Mouse (Mus musculus): ENCODE measurements at regions not wholly inside any gene's neighbourhood (a gene's known extent, or its start where the extent isn't known, plus 50 kb on each side); places are given as distances from the start of the nearest gene placed in this dataset.

- DNase-seq (ENCODE audit: low spot score in 2 of 2): peak in 1 of 2 experiments; percentile 28
Measured at GRCm38 (mm10) chr9:43387397-43387796, 76.7 kb downstream of the Trim29 start.

GRCm38 (mm10) chr9:43389491-43390083 is 78.9 kb downstream of the Trim29 start:
- DNase-seq (ENCODE audit: low spot score in 2 of 2): no peak

- DNase-seq (ENCODE audit: low spot score in 2 of 2): no peak
Measured at GRCm38 (mm10) chr9:43392467-43393064, 81.9 kb downstream of the Trim29 start.

- peak in 1 of 2 experiments; percentile 39 for DNase-seq (ENCODE audit: low spot score in 2 of 2)
Measured at GRCm38 (mm10) chr9:43394204-43394603, 83.6 kb downstream of the Trim29 start.

GRCm38 (mm10) chr9:43395209-43395608 is 84.6 kb downstream of the Trim29 start:
- DNase-seq (ENCODE audit: low spot score in 2 of 2): peak in 1 of 2 experiments; percentile 19

- no peak for DNase-seq (ENCODE audit: low spot score in 2 of 2)
Measured at GRCm38 (mm10) chr9:43396566-43396965, 85.9 kb downstream of the Trim29 start.

GRCm38 (mm10) chr9:43408493-43408892 is 97.8 kb downstream of the Trim29 start:
- peak in 1 of 2 experiments; percentile 28 for DNase-seq (ENCODE audit: low spot score in 2 of 2)

- no peak for DNase-seq (ENCODE audit: low spot score in 2 of 2)
Measured at GRCm38 (mm10) chr9:43412473-43412872, 101.8 kb downstream of the Trim29 start.

- DNase-seq (ENCODE audit: low spot score in 2 of 2): no peak
Measured at GRCm38 (mm10) chr9:43419993-43420715, 109.5 kb downstream of the Trim29 start.

GRCm38 (mm10) chr9:43427007-43427406 is 116.4 kb downstream of the Trim29 start:
- no peak for DNase-seq (ENCODE audit: low spot score in 2 of 2)

GRCm38 (mm10) chr9:43433953-43434352 is 123.3 kb downstream of the Trim29 start:
- no peak for DNase-seq (ENCODE audit: low spot score in 2 of 2)

- DNase-seq (ENCODE audit: low spot score in 2 of 2): no peak
Measured at GRCm38 (mm10) chr9:43438476-43438875, 127.8 kb downstream of the Trim29 start.

- no peak for DNase-seq (ENCODE audit: low spot score in 2 of 2)
Measured at GRCm38 (mm10) chr9:43440959-43441510, 130.4 kb downstream of the Trim29 start.

- DNase-seq (ENCODE audit: low spot score in 2 of 2): peak; percentile 25 to 33
Measured at GRCm38 (mm10) chr9:43445491-43445890, 134.8 kb downstream of the Trim29 start.

GRCm38 (mm10) chr9:43447372-43447771 is 136.7 kb downstream of the Trim29 start:
- no peak for DNase-seq (ENCODE audit: low spot score in 2 of 2)

GRCm38 (mm10) chr9:43448981-43449380 is 138.3 kb downstream of the Trim29 start:
- DNase-seq (ENCODE audit: low spot score in 2 of 2): no peak

- no peak for DNase-seq (ENCODE audit: low spot score in 2 of 2)
Measured at GRCm38 (mm10) chr9:43453953-43454582, 143.4 kb downstream of the Trim29 start.

- DNase-seq (ENCODE audit: low spot score in 2 of 2): no peak
Measured at GRCm38 (mm10) chr9:43457736-43458135, 147.1 kb downstream of the Trim29 start.

GRCm38 (mm10) chr9:43461131-43461530 is 150.5 kb downstream of the Trim29 start:
- no peak for DNase-seq (ENCODE audit: low spot score in 2 of 2)

- DNase-seq (ENCODE audit: low spot score in 2 of 2): no peak
Measured at GRCm38 (mm10) chr9:43463445-43464090, 152.9 kb downstream of the Trim29 start.

- DNase-seq (ENCODE audit: low spot score in 2 of 2): no peak
Measured at GRCm38 (mm10) chr9:43465129-43465528, 154.5 kb downstream of the Trim29 start.

Data from layer of hippocampus, adult 18-20 months (tissue).